Comparison of ENCODE assay signal across 8 mouse cellular contexts in the genomic region with DNA sequence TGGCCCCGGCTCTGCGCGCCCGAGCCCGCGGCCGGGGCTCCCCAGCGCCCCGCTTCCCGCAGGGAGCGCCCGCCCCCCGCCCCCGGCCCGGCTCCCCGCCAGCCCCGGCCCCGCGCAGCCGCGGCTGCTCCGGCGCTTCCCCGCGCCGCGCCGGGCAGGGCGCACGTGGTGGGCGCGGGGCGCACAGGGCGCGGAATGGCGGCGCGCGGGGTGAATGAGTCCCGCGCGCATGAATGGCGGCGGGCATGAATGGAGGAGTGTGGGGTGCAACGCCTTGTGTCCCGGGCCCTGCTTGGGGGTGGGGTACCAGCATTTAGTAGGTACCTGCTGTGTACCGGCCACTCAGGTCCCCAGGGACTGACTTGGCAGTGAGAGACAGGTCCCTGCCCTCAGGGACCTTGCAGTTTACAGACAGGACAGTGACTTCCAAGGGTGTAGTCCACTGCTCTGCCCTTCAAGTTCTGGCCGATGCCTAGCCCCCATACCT. TPM values are rescaled to one million over a fixed set of nuclear protein-coding genes. Genes with fewer than 3 reads are reported as not detected.
A peak's percentile ranks its signal among the peaks of the same experiment; 100 is the strongest.
DNase-seq lines count a peak whose midpoint lies in the region; ATAC-seq lines count a peak whose summit lies in the region.

TSS of gene Begain (minus strand) at position 51 of the 487 bp plus-strand sequence.

- WGBS in forebrain, embryonic 15.5 days = 1% methylated on average over 44 of the region's 48 CpGs
- 2% methylated on average over 31 of the region's 48 CpGs for WGBS in limb, embryonic 12.5 days

- no peaks in the 10 kb centered on the region for H3K36me3 ChIP-seq in forebrain, embryonic 15.5 days
- no peaks in the 10 kb centered on the region for H3K36me3 ChIP-seq in limb, embryonic 12.5 days

- no peaks in the 10 kb centered on the region for H3K27me3 ChIP-seq in forebrain, embryonic 15.5 days
- H3K27me3 ChIP-seq in limb, embryonic 12.5 days = peaks cover 24% of the 10 kb centered on the region

- H3K9me3 ChIP-seq in forebrain, embryonic 15.5 days = no peaks in the 10 kb centered on the region
- H3K9me3 ChIP-seq in limb, embryonic 12.5 days = no peaks in the 10 kb centered on the region

- H3K4me3 ChIP-seq in forebrain, embryonic 15.5 days = peak within 1 kb of the TSS; percentile 66
- peak within 1 kb of the TSS; percentile 58 for H3K4me3 ChIP-seq in limb, embryonic 12.5 days (replicated peaks)

- peak within 1 kb of the TSS; percentile 56; the same call in 1 of the 2 replicates for H3K27ac ChIP-seq in forebrain, embryonic 15.5 days (replicated peaks)
- H3K27ac ChIP-seq in limb, embryonic 12.5 days = 0 out of 2 replicates have a peak within 1 kb of the TSS, but pooled peaks have one; percentile 45

- H3K4me2 ChIP-seq in forebrain, embryonic 15.5 days (replicated peaks) = peak within 1 kb of the TSS; percentile 94
- peak within 1 kb of the TSS; percentile 83 for H3K4me2 ChIP-seq in limb, embryonic 12.5 days

- DNase-seq in layer of hippocampus, adult 8-10 months (ENCODE audit: low spot score in 2 of 2) = no peak
- no peak for DNase-seq in layer of hippocampus, adult 11-12 months (ENCODE audit: low spot score)
- peak; percentile 65 for DNase-seq in retina, postnatal 1 day
- no peak for DNase-seq in lung, postnatal 36 days

- ATAC-seq in activated CD4-positive, CD25-positive, alpha-beta regulatory T cell, adult 4 months = peak; percentile 55
- ATAC-seq in forebrain, embryonic 15.5 days (replicated peaks) = peak; percentile 41
- peak; percentile 23 for ATAC-seq in limb, embryonic 12.5 days (ENCODE audit: insufficient number of reproducible peaks, insufficient read depth, low FRiP score, low TSS enrichment, low read depth)
- ATAC-seq in cerebellum, adult (ENCODE audit: insufficient number of reproducible peaks, low FRiP score, low TSS enrichment) = no peak

- H3K4me1 ChIP-seq in forebrain, embryonic 15.5 days = peaks cover 16% of the 10 kb centered on the region
- peaks cover 19% of the 10 kb centered on the region for H3K4me1 ChIP-seq in limb, embryonic 12.5 days (replicated peaks)

- peak within 1 kb of the TSS; percentile 69 for H3K9ac ChIP-seq in forebrain, embryonic 15.5 days (replicated peaks)
- peak within 1 kb of the TSS; percentile 75 for H3K9ac ChIP-seq in limb, embryonic 12.5 days (replicated peaks)

RNA-seq across cellular contexts. Expression of gene Begain, which starts in this region (rescaled TPM):
- 100 to 1,000 TPM; 112 to 129 (median 120) TPM for total RNA-seq in layer of hippocampus, adult 8-10 months (2022)
- not detected for polyA plus RNA-seq in activated CD4-positive, CD25-positive, alpha-beta regulatory T cell, adult 4 months (2017; shearing (Covaris generic))
- 19.2 and 20.2 TPM in 2 replicates for polyA plus RNA-seq in forebrain, embryonic 15.5 days (2015; fragmentation: Nextera tagmentation; extraction: Ambion mirVana)
- polyA plus RNA-seq in limb, embryonic 12.5 days (2016; fragmentation: Nextera tagmentation; extraction: Ambion mirVana) = 5.6 and 6.7 TPM in 2 replicates

Comparison
In these comparisons a context has a peak if more than half of its experiments do, and no peak if none do; other contexts are left out.
1. Peak in ATAC-seq in activated CD4-positive, CD25-positive, alpha-beta regulatory T cell, adult 4 months; RNA of the gene not detected or under 1 TPM.